Mouse (Mus musculus) heart, embryonic 11.5 days (tissue): ENCODE measurements at regions not wholly inside any gene's neighbourhood (a gene's known extent, or its start where the extent isn't known, plus 50 kb on each side); places are given as distances from the start of the nearest gene placed in this dataset.

Experiments used
- ATAC-seq: fragments of 200-750 bp; cut with Nextera tagmentation; replicated peaks from 2 replicates; pipeline ENCODE4 v1.8.0; 2017; ENCODE audit warnings: moderate library complexity; ENCODE audit not compliant: insufficient number of reproducible peaks, low FRiP score, low TSS enrichment
- H3K27ac ChIP-seq: fragments of 300-500 bp; sonication (generic); 2 replicates; pipeline ENCODE4 v1.5.1; 2014; ENCODE audit warnings: mild to moderate bottlenecking, low read depth, low read length
- H3K27me3 ChIP-seq: fragments of 300-500 bp; sonication (generic); 2 replicates; pipeline ENCODE4 v1.6.1; 2014; ENCODE audit warnings: mild to moderate bottlenecking, low read length, mixed read lengths; ENCODE audit not compliant: control insufficient read depth, insufficient read depth
- H3K36me3 ChIP-seq: fragments of 300-500 bp; sonication (generic); 2 replicates; pipeline ENCODE4 v1.6.1; 2014; ENCODE audit warnings: mild to moderate bottlenecking, low read length, moderate library complexity, mixed read lengths; ENCODE audit not compliant: control insufficient read depth, insufficient read depth
- H3K4me1 ChIP-seq: fragments of 300-500 bp; sonication (generic); 2 replicates; pipeline ENCODE4 v1.6.1; 2014; ENCODE audit warnings: low read length; ENCODE audit not compliant: control insufficient read depth, insufficient read depth
- H3K4me2 ChIP-seq: fragments of 300-500 bp; sonication (generic); 2 replicates; pipeline ENCODE4 v1.6.1; 2014; ENCODE audit warnings: mild to moderate bottlenecking, moderate library complexity
- H3K4me3 ChIP-seq: fragments of 300-500 bp; sonication (generic); 2 replicates; pipeline ENCODE4 v1.5.1; 2014; ENCODE audit warnings: low read depth, low read length
- H3K9ac ChIP-seq: fragments of 300-500 bp; sonication (generic); 2 replicates; pipeline ENCODE4 v1.6.1; 2014; ENCODE audit warnings: mild to moderate bottlenecking, low read depth, low read length, moderate library complexity
- H3K9me3 ChIP-seq: fragments of 300-500 bp; sonication (generic); replicated peaks from 2 replicates; pipeline ENCODE4 v1.6.1; 2016; ENCODE audit warnings: low read length; ENCODE audit not compliant: control insufficient read depth
- WGBS: fragments of 180-500 bp; shearing (Covaris S2); extraction: QIAGEN DNeasy Blood & Tissue Kit; methylation state at CpG from one replicate; pipeline ENCODE4 v1.1.7; 2014; ENCODE audit not compliant: insufficient replicate concordance; 5-methylcytosine and 5-hydroxymethylcytosine counted together

DNA sequence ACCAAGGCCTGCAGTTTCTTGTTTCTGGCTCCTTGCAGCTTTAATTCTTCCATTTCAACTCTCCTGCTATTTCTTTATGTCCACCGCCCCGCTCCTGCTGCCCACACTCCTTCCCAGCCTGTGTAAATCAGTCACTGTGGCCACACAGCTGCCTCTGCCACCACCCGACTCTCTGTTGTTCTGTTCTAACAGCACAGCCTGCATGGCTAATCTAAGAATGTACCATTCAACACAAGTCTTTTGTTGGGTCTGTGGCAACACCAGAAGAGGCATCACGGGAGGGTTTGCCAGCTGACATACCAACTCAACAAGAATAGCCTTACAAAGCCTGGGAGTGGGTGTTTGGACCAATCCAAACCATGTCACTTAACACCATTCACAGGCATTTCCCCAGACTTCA is 264.9 kb upstream of the Pum3 start:
- Histone ChIP-seq H3K36me3 (no peaks in the 10 kb centered on the region), H3K9ac (no peak overlapping the region), H3K27me3 (no peaks in the 10 kb centered on the region), H3K27ac (no peak overlapping the region), H3K4me2 (no peak overlapping the region), H3K9me3 (no peaks in the 10 kb centered on the region), H3K4me3 (no peak overlapping the region), H3K4me1 (no peaks in the 10 kb centered on the region)
- 79% methylated on average over 4 of the region's 4 CpGs for WGBS
- ATAC-seq: no peak

- 69% methylated on average over 7 of the region's 7 CpGs for WGBS
- no peak overlapping the region for H3K9ac ChIP-seq
- no peak overlapping the region for H3K4me3 ChIP-seq
- no peaks in the 10 kb centered on the region for H3K27me3 ChIP-seq
- no peaks in the 10 kb centered on the region for H3K9me3 ChIP-seq
- no peaks in the 10 kb centered on the region for H3K4me1 ChIP-seq
- no peak overlapping the region for H3K27ac ChIP-seq
- no peak overlapping the region for H3K4me2 ChIP-seq
- H3K36me3 ChIP-seq: no peaks in the 10 kb centered on the region
- no peak for ATAC-seq
These were observed 264.1 kb upstream of the Pum3 start for GRCm38 (mm10) chr19:27693706-27694105.

GRCm38 (mm10) chr19:27692944-27693343 is 263.3 kb upstream of the Pum3 start:
- Histone ChIP-seq H3K27ac (no peak overlapping the region), H3K4me2 (no peak overlapping the region), H3K36me3 (no peaks in the 10 kb centered on the region), H3K4me3 (no peak overlapping the region), H3K27me3 (no peaks in the 10 kb centered on the region), H3K9me3 (no peaks in the 10 kb centered on the region), H3K9ac (no peak overlapping the region), H3K4me1 (no peaks in the 10 kb centered on the region)
- ATAC-seq: no peak
- 87% methylated on average over 6 of the region's 6 CpGs for WGBS

GRCm38 (mm10) chr19:27683426-27683825 is 253.8 kb upstream of the Pum3 start:
- 49% methylated on average over 2 of the region's 2 CpGs for WGBS
- H3K4me3 ChIP-seq: no peak overlapping the region
- no peaks in the 10 kb centered on the region for H3K4me1 ChIP-seq
- H3K36me3 ChIP-seq: no peaks in the 10 kb centered on the region
- H3K9me3 ChIP-seq: no peaks in the 10 kb centered on the region
- H3K27me3 ChIP-seq: no peaks in the 10 kb centered on the region
- ATAC-seq: no peak
- H3K27ac ChIP-seq: no peak overlapping the region
- no peak overlapping the region for H3K4me2 ChIP-seq
- H3K9ac ChIP-seq: no peak overlapping the region

DNA sequence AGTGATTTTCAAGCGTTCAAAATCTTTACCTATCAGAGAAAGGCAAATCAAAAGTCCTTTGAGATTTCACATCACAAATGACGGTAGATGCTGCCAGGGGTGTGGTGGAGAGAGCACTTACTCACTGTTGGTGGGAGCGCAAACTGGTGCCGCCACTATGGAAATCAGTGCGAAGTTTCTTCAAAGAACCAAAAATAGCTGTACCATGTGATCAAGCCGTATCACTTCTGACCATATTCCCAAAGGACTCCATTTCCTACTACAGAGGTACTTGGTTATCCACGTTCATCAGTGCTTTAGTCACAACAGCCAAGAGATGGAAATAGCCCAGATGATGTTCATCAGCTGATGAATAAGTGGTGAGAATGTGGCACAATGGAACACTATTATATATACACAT is 249.8 kb upstream of the Pum3 start:
- no peak for ATAC-seq
- H3K9ac ChIP-seq: no peak overlapping the region
- no peaks in the 10 kb centered on the region for H3K9me3 ChIP-seq
- H3K4me1 ChIP-seq: no peaks in the 10 kb centered on the region
- no peaks in the 10 kb centered on the region for H3K27me3 ChIP-seq
- H3K27ac ChIP-seq: no peak overlapping the region
- no peak overlapping the region for H3K4me2 ChIP-seq
- H3K36me3 ChIP-seq: no peaks in the 10 kb centered on the region
- no peak overlapping the region for H3K4me3 ChIP-seq
- WGBS: 74% methylated on average over 7 of the region's 7 CpGs

- WGBS: 76% methylated on average over 2 of the region's 2 CpGs
- H3K27ac ChIP-seq: no peak overlapping the region
- H3K36me3 ChIP-seq: no peaks in the 10 kb centered on the region
- no peaks in the 10 kb centered on the region for H3K4me1 ChIP-seq
- no peaks in the 10 kb centered on the region for H3K27me3 ChIP-seq
- H3K4me2 ChIP-seq: no peak overlapping the region
- no peak overlapping the region for H3K9ac ChIP-seq
- no peak for ATAC-seq
- no peaks in the 10 kb centered on the region for H3K9me3 ChIP-seq
- H3K4me3 ChIP-seq: no peak overlapping the region
These were observed 243.1 kb upstream of the Pum3 start for GRCm38 (mm10) chr19:27672679-27673190.

GRCm38 (mm10) chr19:27663296-27663695 is 233.7 kb upstream of the Pum3 start:
- Histone ChIP-seq H3K4me3 (no peak overlapping the region), H3K9ac (no peak overlapping the region), H3K9me3 (no peaks in the 10 kb centered on the region), H3K27ac (no peak overlapping the region), H3K4me1 (no peaks in the 10 kb centered on the region), H3K27me3 (no peaks in the 10 kb centered on the region), H3K36me3 (no peaks in the 10 kb centered on the region), H3K4me2 (no peak overlapping the region)
- 73% methylated on average over 2 of the region's 2 CpGs for WGBS
- ATAC-seq: no peak

GRCm38 (mm10) chr19:27641001-27641400 is 211.4 kb upstream of the Pum3 start:
- no peak overlapping the region for H3K4me2 ChIP-seq
- H3K4me1 ChIP-seq: no peaks in the 10 kb centered on the region
- H3K36me3 ChIP-seq: no peaks in the 10 kb centered on the region
- no peak overlapping the region for H3K4me3 ChIP-seq
- no peaks in the 10 kb centered on the region for H3K27me3 ChIP-seq
- WGBS: 51% methylated on average over 3 of the region's 3 CpGs
- H3K9ac ChIP-seq: no peak overlapping the region
- no peaks in the 10 kb centered on the region for H3K9me3 ChIP-seq
- no peak for ATAC-seq
- H3K27ac ChIP-seq: no peak overlapping the region

DNA sequence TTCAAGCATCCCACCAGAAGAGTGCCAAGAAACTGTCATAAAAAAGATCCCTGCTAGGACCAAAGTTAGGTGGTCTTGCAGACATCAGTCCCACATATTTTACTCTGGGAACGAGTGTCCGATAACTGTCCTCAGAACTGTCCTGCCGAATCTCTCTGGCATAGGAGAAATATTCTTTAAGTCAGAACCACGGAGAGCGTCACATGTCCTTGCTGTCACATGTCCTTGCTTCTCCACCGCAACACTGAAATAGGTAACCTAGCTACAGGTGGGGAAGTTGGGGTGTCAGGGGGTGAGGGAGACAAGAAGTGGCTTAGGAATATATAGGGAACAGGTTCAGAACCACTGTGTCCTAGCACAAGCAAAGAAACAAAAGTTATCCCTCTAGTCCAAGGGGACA is 203.5 kb upstream of the Pum3 start:
- Histone ChIP-seq H3K27me3 (no peaks in the 10 kb centered on the region), H3K4me1 (no peaks in the 10 kb centered on the region), H3K27ac (no peak overlapping the region), H3K9ac (no peak overlapping the region), H3K36me3 (no peaks in the 10 kb centered on the region), H3K4me2 (no peak overlapping the region), H3K4me3 (no peak overlapping the region), H3K9me3 (no peaks in the 10 kb centered on the region)
- 68% methylated on average over 6 of the region's 6 CpGs for WGBS
- no peak for ATAC-seq
